Mouse (Mus musculus) limb, embryonic 15.5 days (tissue): ENCODE results near the gene Syt8. TPM values are rescaled to one million over a fixed set of nuclear protein-coding genes. Genes with fewer than 3 reads are reported as not detected.

ENCODE experiments used
- ATAC-seq: fragments of 200-750 bp; cut with Nextera tagmentation; 2 replicates; pipeline ENCODE4 v1.8.0; 2017; ENCODE audit warnings: low read depth, moderate TSS enrichment; ENCODE audit not compliant: insufficient number of reproducible peaks, low FRiP score, low TSS enrichment
- H3K27ac ChIP-seq: fragments of 300-500 bp; sonication (generic); 2 replicates; pipeline ENCODE4 v1.5.1; 2015; ENCODE audit warnings: moderate library complexity, mild to moderate bottlenecking, inconsistent platforms
- H3K27me3 ChIP-seq: fragments of 300-500 bp; sonication (generic); 2 replicates; pipeline ENCODE4 v1.6.1; 2015; ENCODE audit warnings: inconsistent platforms
- H3K36me3 ChIP-seq: fragments of 300-500 bp; sonication (generic); 2 replicates; pipeline ENCODE4 v1.6.1; 2015; ENCODE audit warnings: inconsistent platforms
- H3K4me1 ChIP-seq: fragments of 300-500 bp; sonication (generic); 2 replicates; pipeline ENCODE4 v1.6.1; 2015; ENCODE audit warnings: inconsistent platforms
- H3K4me2 ChIP-seq: fragments of 300-500 bp; sonication (generic); 2 replicates; pipeline ENCODE4 v1.6.1; 2015; ENCODE audit warnings: mild to moderate bottlenecking, inconsistent platforms
- H3K4me3 ChIP-seq: fragments of 300-500 bp; sonication (generic); 2 replicates; pipeline ENCODE4 v1.5.1; 2015; ENCODE audit warnings: mild to moderate bottlenecking, inconsistent platforms
- H3K9ac ChIP-seq: fragments of 300-500 bp; sonication (generic); 2 replicates; pipeline ENCODE4 v1.6.1; 2015; ENCODE audit warnings: inconsistent platforms
- H3K9me3 ChIP-seq: fragments of 300-500 bp; sonication (generic); 2 replicates; pipeline ENCODE4 v1.6.1; 2016; ENCODE audit warnings: inconsistent platforms
- WGBS: fragments of 180-500 bp; shearing (Covaris S2); methylation state at CpG from one replicate; pipeline ENCODE4 v1.1.7; 2015; 5-methylcytosine and 5-hydroxymethylcytosine counted together
- polyA plus RNA-seq: library from polyadenylated mRNA; unstranded; fragments of >200 nt; fragmentation: Nextera tagmentation; extraction: Ambion mirVana; gene quantifications from 2 replicates; pipeline ENCODE4 v1.2.1, GENCODE M21; 2015

The Syt8 gene
- polyA plus RNA-seq, 1 experiment from 2014 or later, result 6.3 TPM

- peak overlapping the region; percentile 15; the same call in 1 of the 2 replicates for H3K4me3 ChIP-seq
- H3K9me3 ChIP-seq, result no peaks in the 10 kb centered on the region
- no peaks in the 10 kb centered on the region for H3K36me3 ChIP-seq
- no peaks in the 10 kb centered on the region for H3K27me3 ChIP-seq
- 22% methylated on average over 6 of the region's 6 CpGs for WGBS
- H3K4me2 ChIP-seq, result peak overlapping the region; percentile 34
- ATAC-seq, result 0 out of 2 replicates have a peak, but pooled peaks have one; percentile 15
- peaks cover 50% of the 10 kb centered on the region for H3K4me1 ChIP-seq
- H3K27ac ChIP-seq, result peak overlapping the region; percentile 83
- H3K9ac ChIP-seq, result no peak overlapping the region
These were observed 36.8 kb downstream of the Syt8 start for GRCm38 (mm10) chr7:142471414-142471861.

GRCm38 (mm10) chr7:142471884-142472570 is 37.4 kb downstream of the Syt8 start:
- H3K4me3 ChIP-seq, result peak overlapping the region; percentile 15
- no peaks in the 10 kb centered on the region for H3K9me3 ChIP-seq
- H3K27ac ChIP-seq, result peak overlapping the region; percentile 83
- H3K4me2 ChIP-seq, result peak overlapping the region; percentile 34
- 0 out of 2 replicates have a peak, but pooled peaks have one; percentile 5 for ATAC-seq
- H3K27me3 ChIP-seq, result no peaks in the 10 kb centered on the region
- WGBS, result 27% methylated on average over 15 of the region's 15 CpGs
- peaks cover 56% of the 10 kb centered on the region for H3K4me1 ChIP-seq
- peak overlapping the region; percentile 23; the same call in 1 of the 2 replicates for H3K9ac ChIP-seq
- no peaks in the 10 kb centered on the region for H3K36me3 ChIP-seq

DNA sequence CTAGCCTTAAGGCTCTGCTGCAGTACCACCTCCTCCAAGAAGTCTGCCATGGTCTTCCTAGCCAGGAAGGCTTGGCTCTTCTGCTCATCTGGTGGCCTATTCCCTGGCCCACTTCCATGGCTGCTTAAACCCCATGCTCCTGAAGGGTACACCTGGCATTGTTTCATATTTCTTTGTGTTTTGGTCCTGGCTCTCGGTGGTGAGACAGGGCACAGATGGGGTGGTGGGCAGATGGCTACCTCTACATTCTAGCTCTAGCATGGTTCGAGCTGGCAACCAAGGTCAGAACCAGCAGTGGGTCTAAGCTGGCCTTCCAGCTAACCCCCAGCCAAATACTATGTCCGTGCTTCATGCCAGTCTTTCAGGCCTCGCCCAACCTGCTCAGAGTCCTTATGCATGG is 38.3 kb downstream of the Syt8 start:
- Histone ChIP-seq H3K27ac (0 out of 2 replicates have a peak overlapping the region, but pooled peaks have one; percentile 83), H3K4me2 (peak overlapping the region; percentile 34; the same call in 1 of the 2 replicates), H3K9me3 (no peaks in the 10 kb centered on the region), H3K27me3 (no peaks in the 10 kb centered on the region), H3K4me3 (no peak overlapping the region), H3K4me1 (peaks cover 63% of the 10 kb centered on the region), H3K9ac (no peak overlapping the region), H3K36me3 (no peaks in the 10 kb centered on the region)
- WGBS, result 89% methylated on average over 4 of the region's 4 CpGs
- ATAC-seq, result no peak

GRCm38 (mm10) chr7:142473476-142473875 is 38.8 kb downstream of the Syt8 start:
- WGBS, result 88% methylated on average over 2 of the region's 2 CpGs
- no peaks in the 10 kb centered on the region for H3K9me3 ChIP-seq
- no peak overlapping the region for H3K4me2 ChIP-seq
- no peak overlapping the region for H3K4me3 ChIP-seq
- H3K27ac ChIP-seq, result 0 out of 2 replicates have a peak overlapping the region, but pooled peaks have one; percentile 23
- H3K9ac ChIP-seq, result no peak overlapping the region
- ATAC-seq, result no peak
- H3K27me3 ChIP-seq, result no peaks in the 10 kb centered on the region
- no peaks in the 10 kb centered on the region for H3K36me3 ChIP-seq
- peaks cover 63% of the 10 kb centered on the region for H3K4me1 ChIP-seq

- no peak for ATAC-seq
- Histone ChIP-seq H3K9ac (no peak overlapping the region), H3K4me2 (peak overlapping the region; percentile 12; the same call in 1 of the 2 replicates), H3K4me1 (peaks cover 66% of the 10 kb centered on the region), H3K36me3 (no peaks in the 10 kb centered on the region), H3K9me3 (no peaks in the 10 kb centered on the region), H3K27me3 (no peaks in the 10 kb centered on the region), H3K27ac (peak overlapping the region; percentile 27; the same call in 1 of the 2 replicates), H3K4me3 (no peak overlapping the region)
- 74% methylated on average over 14 of the region's 14 CpGs for WGBS
These were observed 40.1 kb downstream of the Syt8 start for GRCm38 (mm10) chr7:142474799-142475198.

- no peak for ATAC-seq
- Histone ChIP-seq H3K9ac (no peak overlapping the region), H3K4me3 (0 out of 2 replicates have a peak overlapping the region, but pooled peaks have one; percentile 4), H3K27me3 (no peaks in the 10 kb centered on the region), H3K36me3 (no peaks in the 10 kb centered on the region), H3K27ac (peak overlapping the region; percentile 27), H3K9me3 (no peaks in the 10 kb centered on the region), H3K4me1 (peaks cover 68% of the 10 kb centered on the region), H3K4me2 (no peak overlapping the region)
- 79% methylated on average over 7 of the region's 7 CpGs for WGBS
These were observed 41.0 kb downstream of the Syt8 start for GRCm38 (mm10) chr7:142475641-142476040.

GRCm38 (mm10) chr7:142476271-142476670 is 41.6 kb downstream of the Syt8 start:
- WGBS, result 79% methylated on average over 5 of the region's 5 CpGs
- Histone ChIP-seq H3K27ac (peak overlapping the region; percentile 17; the same call in 1 of the 2 replicates), H3K27me3 (no peaks in the 10 kb centered on the region), H3K4me1 (peaks cover 68% of the 10 kb centered on the region), H3K36me3 (no peaks in the 10 kb centered on the region), H3K4me3 (no peak overlapping the region), H3K9ac (no peak overlapping the region), H3K9me3 (no peaks in the 10 kb centered on the region), H3K4me2 (no peak overlapping the region)
- ATAC-seq, result no peak

GRCm38 (mm10) chr7:142476795-142477452 is 42.3 kb downstream of the Syt8 start:
- Histone ChIP-seq H3K27ac (peak overlapping the region; percentile 17), H3K4me2 (no peak overlapping the region), H3K9ac (no peak overlapping the region), H3K27me3 (no peaks in the 10 kb centered on the region), H3K9me3 (no peaks in the 10 kb centered on the region), H3K36me3 (no peaks in the 10 kb centered on the region), H3K4me3 (no peak overlapping the region), H3K4me1 (peaks cover 68% of the 10 kb centered on the region)
- no peak for ATAC-seq
- WGBS, result 76% methylated on average over 13 of the region's 13 CpGs

DNA sequence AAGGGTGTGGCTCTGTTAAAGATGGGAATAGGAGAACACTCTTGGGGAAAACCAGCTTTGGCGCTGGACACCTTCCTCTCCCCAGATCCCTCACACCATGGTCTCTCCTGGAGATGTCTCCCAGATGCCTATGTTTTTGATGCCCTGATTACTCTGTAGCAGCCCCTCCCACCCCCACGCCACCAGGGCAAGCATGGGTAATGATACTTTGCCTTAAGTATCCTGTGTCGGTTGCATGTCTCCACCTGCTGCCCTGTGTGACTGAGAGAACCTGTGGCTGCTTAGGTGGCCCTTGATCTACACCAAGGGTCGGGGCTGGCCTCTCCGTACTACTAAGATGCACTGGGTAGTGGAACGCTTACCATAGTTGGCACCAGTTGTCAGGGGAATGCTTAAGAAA is 43.4 kb downstream of the Syt8 start:
- Histone ChIP-seq H3K27ac (peak overlapping the region; percentile 11; the same call in 1 of the 2 replicates), H3K9ac (no peak overlapping the region), H3K9me3 (no peaks in the 10 kb centered on the region), H3K27me3 (no peaks in the 10 kb centered on the region), H3K36me3 (no peaks in the 10 kb centered on the region), H3K4me1 (peaks cover 68% of the 10 kb centered on the region), H3K4me2 (no peak overlapping the region), H3K4me3 (no peak overlapping the region)
- 86% methylated on average over 6 of the region's 6 CpGs for WGBS
- no peak for ATAC-seq

DNA sequence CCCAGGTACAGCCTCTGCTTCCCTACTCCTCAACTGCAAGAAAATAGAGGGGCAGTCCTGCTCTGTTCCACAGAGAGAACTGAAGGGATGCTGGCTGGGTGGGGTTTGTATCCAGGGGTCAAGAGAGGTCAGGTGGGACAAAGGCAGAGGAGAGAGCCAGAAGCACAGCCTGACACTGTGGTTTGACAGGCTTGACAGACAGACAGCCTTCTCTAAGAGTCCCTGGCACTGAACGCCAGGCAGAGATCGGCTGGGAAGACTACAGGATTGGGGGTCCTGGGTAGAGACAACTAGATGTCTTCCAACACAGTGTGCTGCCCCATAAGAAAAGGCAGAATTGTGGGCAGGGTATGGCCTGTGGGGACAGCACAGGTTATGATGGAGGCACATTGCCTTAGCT is 43.9 kb downstream of the Syt8 start:
- 88% methylated on average over 2 of the region's 2 CpGs for WGBS
- H3K4me2 ChIP-seq, result no peak overlapping the region
- H3K9ac ChIP-seq, result no peak overlapping the region
- H3K9me3 ChIP-seq, result no peaks in the 10 kb centered on the region
- H3K36me3 ChIP-seq, result no peaks in the 10 kb centered on the region
- peak overlapping the region; percentile 97 for H3K27ac ChIP-seq
- H3K4me3 ChIP-seq, result no peak overlapping the region
- H3K27me3 ChIP-seq, result no peaks in the 10 kb centered on the region
- no peak for ATAC-seq
- peaks cover 73% of the 10 kb centered on the region for H3K4me1 ChIP-seq

- Histone ChIP-seq H3K27ac (peak overlapping the region; percentile 97; the same call in 1 of the 2 replicates), H3K4me1 (peaks cover 77% of the 10 kb centered on the region), H3K4me3 (no peak overlapping the region), H3K4me2 (no peak overlapping the region), H3K36me3 (no peaks in the 10 kb centered on the region), H3K9ac (no peak overlapping the region), H3K9me3 (no peaks in the 10 kb centered on the region), H3K27me3 (no peaks in the 10 kb centered on the region)
- no peak for ATAC-seq
These were observed 44.7 kb downstream of the Syt8 start for GRCm38 (mm10) chr7:142479307-142479706.

DNA sequence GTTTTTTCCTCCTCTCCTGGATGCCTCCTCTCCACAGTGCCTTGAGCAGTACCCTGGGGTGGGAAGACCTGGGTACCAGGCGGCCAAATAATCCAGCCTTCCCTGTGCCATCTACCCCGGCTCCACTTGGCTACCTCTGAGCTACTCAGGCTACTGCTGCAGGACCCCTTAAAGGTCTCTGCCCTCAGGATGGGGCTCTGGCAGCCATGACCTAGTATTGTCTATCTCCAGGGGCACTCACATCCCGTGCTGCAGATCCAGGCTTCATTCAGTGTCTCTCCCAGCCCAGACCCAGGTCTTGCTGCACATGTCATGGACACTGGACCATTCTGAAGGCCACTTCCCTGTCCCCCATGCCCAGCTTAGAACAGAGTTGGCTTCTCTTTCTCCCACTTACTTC is 45.2 kb downstream of the Syt8 start:
- ATAC-seq, result no peak
- Histone ChIP-seq H3K4me2 (no peak overlapping the region), H3K9ac (no peak overlapping the region), H3K27me3 (no peaks in the 10 kb centered on the region), H3K4me1 (peaks cover 77% of the 10 kb centered on the region), H3K36me3 (no peaks in the 10 kb centered on the region), H3K27ac (peak overlapping the region; percentile 97), H3K9me3 (no peaks in the 10 kb centered on the region), H3K4me3 (no peak overlapping the region)
- WGBS, result 91% methylated on average over 3 of the region's 3 CpGs
